Mouse (Mus musculus) ovary, postnatal 10 days (tissue): ENCODE data around the gene Trim60.

ENCODE experiments used
- DNase-seq: peaks from one replicate; pipeline ENCODE4 v3.0.0; 2022; ENCODE audit warnings: low spot score

The Trim60 gene

GRCm38 (mm10) chr8:64987731-64988130 lies 30.7 kb downstream of the Trim60 start, which contains the start of gene Trim75:
Trim75 (minus strand) TSS chr8:64987831.
- DNase-seq = no peak

DNA sequence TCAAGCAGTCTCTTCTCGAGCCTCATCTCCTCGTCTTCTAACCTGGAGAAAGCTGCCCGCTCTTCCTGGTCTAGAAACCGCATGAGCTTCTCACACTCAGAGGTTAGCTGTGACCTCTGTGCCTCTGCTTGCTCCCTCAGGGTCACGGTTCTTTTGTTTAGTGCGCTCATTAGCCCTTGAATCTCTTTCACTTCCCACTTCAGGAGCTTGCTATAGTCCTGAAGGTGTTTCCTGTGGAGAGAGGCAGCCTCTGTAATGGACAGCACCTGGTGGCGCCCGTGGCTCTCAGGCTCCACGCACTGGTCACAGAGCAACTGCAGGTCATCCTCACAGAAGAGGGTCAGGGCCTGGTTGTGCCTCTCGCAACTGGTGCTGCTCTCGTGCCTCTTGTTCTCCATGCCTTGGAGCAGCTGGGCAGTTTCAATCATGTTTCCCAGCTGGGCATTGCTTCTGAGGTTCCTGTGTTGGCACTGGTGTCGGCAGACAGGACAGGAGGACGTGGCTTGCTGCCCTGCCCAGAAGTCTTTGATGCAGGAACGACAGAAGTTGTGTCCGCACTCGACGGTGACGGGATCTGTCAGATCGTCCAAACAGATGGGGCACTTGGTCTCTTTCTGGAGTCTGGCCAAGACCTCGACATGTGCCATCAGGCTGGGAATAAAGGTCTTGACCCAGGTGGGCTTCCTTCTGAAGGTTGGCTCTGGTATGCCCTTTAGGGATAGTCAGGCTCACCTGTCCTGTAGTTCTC lies 35.1 kb downstream of the Trim60 start:
- no peak for DNase-seq

DNA sequence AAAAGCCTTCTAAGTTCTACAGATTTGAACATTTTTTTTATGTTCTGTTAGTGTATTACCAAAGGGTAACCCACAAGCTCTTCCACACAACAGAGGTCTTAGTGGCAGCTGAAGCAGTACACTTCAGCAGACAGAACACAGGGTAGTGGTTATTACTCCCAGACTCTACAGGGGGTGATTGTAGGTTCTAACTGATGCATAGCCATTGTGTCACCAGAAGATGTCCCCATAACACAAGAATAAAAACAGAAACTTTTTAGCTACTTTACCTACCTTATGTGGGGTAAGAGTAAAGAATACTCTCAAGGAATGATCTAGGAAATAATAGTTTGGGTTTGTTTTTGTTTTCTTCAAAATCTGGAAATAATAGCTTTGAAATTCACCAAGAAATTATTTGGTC lies 55.5 kb downstream of the Trim60 start:
- no peak for DNase-seq

DNA sequence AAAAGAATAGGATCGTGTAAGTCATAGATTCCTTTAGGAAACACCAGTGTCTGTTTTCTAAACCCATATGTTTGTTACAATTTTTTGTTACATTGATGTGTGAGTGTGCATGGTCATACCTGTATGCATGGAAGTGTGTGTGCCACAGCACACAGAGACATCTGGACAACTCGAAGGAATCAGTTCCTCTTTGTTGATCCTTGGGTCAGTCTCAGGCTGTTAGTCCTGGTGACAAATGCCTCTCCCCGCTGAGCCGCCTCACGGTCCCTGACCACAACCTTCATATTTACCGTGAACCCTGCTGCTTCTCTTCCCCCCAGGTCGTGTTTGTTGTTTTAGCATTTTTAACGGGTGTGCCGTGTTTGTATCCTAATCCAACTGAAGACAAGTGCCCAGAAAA lies 59.4 kb downstream of the Trim60 start:
- no peak for DNase-seq

DNA sequence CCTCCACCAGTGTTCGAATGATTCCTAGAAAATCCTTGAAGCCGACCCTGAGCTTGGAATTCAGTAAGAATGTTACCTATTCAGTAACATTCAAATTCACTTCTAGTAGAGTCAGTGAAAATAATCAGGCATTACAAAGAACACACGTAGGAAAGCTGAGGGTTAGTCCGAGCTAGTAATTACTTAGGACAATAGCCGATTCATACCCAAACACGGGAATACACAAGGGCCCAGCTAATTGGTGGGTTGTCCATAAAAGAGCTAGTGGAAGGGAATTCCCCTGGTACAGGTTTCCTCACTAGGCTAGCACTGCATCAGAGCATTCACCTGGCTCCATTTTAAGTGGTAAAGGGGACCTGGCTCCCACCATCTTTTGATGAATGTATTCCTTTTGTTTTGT lies 66.3 kb downstream of the Trim60 start:
- DNase-seq = no peak
